Mouse (Mus musculus): Measurements from ENCODE around the gene Tmem256. TPM values are rescaled to one million over a fixed set of nuclear protein-coding genes. Genes with fewer than 3 reads are reported as not detected.

Tmem256 gene
- polyA plus RNA-seq, 1 experiment from 2014 or later, result 258 TPM

- H3K36me3 ChIP-seq (ENCODE audit: control insufficient read depth, insufficient read depth), result no peaks in the 10 kb centered on the region
- no peaks in the 10 kb centered on the region for H3K27me3 ChIP-seq (ENCODE audit: control insufficient read depth, insufficient read depth, low read length)
- peak overlapping the region; percentile 93 for H3K4me2 ChIP-seq (ENCODE audit: low read depth, low read length)
- no peak for ATAC-seq (replicated peaks; ENCODE audit: extremely low read depth, insufficient read depth, low FRiP score)
- peak overlapping the region; percentile 81 for H3K9ac ChIP-seq (ENCODE audit: low read length)
- H3K9me3 ChIP-seq (replicated peaks; ENCODE audit: control insufficient read depth, low read length), result no peaks in the 10 kb centered on the region
- 59% methylated on average over 21 of the region's 21 CpGs for WGBS
- peak overlapping the region; percentile 94 for H3K27ac ChIP-seq (ENCODE audit: low read length)
- H3K4me1 ChIP-seq (ENCODE audit: control insufficient read depth, insufficient read depth, low read length), result peaks cover 22% of the 10 kb centered on the region
- peak overlapping the region; percentile 69 for H3K4me3 ChIP-seq (ENCODE audit: low read length)
These were observed 43.7 kb downstream of the Tmem256 start for GRCm38 (mm10) chr11:69881787-69882670.

GRCm38 (mm10) chr11:69883066-69883465, 44.8 kb downstream of the Tmem256 start:
- Histone ChIP-seq H3K36me3 (ENCODE audit: control insufficient read depth, insufficient read depth) (no peaks in the 10 kb centered on the region), H3K4me1 (ENCODE audit: control insufficient read depth, insufficient read depth, low read length) (peaks cover 18% of the 10 kb centered on the region)

DNA sequence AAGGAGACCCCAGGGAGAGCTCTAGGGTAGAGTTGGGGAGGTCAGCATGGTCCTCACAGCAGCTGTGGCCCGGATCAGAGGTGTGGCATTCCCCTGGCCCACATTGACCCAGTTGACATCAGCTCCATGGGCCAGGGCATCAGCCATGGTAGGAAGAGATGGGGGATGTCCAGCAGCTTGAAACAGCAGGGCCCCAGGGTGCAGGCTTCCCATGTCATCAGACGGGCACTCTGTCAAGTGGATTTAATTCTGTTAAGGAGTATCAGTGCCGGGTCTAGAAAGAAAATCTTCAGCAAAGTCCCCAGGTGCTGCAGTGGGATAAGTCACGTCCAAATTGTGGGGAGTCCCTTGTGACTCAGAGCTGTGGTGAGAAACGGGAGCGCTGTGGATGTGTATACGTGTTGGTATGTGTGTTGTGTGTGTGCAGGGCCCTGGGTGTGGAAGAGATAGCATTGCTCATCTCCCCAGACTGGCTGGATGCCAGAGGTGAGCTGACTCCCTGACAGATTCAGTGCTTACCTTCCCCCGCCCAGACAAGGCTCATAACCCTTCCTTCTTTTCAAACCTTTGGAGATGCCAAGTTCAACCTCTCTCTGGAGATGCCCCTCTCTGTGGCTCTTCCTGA, 45.3 kb downstream of the Tmem256 start:
- Histone ChIP-seq H3K27me3 (ENCODE audit: control insufficient read depth, insufficient read depth, low read length) (no peaks in the 10 kb centered on the region), H3K4me3 (ENCODE audit: low read length) (no peak overlapping the region), H3K36me3 (ENCODE audit: control insufficient read depth, insufficient read depth) (no peaks in the 10 kb centered on the region), H3K4me1 (ENCODE audit: control insufficient read depth, insufficient read depth, low read length) (peaks cover 18% of the 10 kb centered on the region), H3K9ac (ENCODE audit: low read length) (no peak overlapping the region), H3K9me3 (replicated peaks; ENCODE audit: control insufficient read depth, low read length) (no peaks in the 10 kb centered on the region), H3K27ac (ENCODE audit: low read length) (peak overlapping the region; percentile 12; the same call in 1 of the 2 replicates), H3K4me2 (ENCODE audit: low read depth, low read length) (no peak overlapping the region)
- WGBS, result 74% methylated on average over 8 of the region's 8 CpGs
- no peak for ATAC-seq (replicated peaks; ENCODE audit: extremely low read depth, insufficient read depth, low FRiP score)

More at GRCm38 (mm10) chr11:69883066-69883465, 44.8 kb downstream of the Tmem256 start:
- no peak overlapping the region for H3K27ac ChIP-seq (ENCODE audit: low read length)
- H3K4me3 ChIP-seq (ENCODE audit: low read length), result no peak overlapping the region
- no peaks in the 10 kb centered on the region for H3K9me3 ChIP-seq (replicated peaks; ENCODE audit: control insufficient read depth, low read length)
- H3K9ac ChIP-seq (ENCODE audit: low read length), result no peak overlapping the region
- no peak overlapping the region for H3K4me2 ChIP-seq (ENCODE audit: low read depth, low read length)
- WGBS, result 62% methylated on average over 4 of the region's 4 CpGs
- no peak for ATAC-seq (replicated peaks; ENCODE audit: extremely low read depth, insufficient read depth, low FRiP score)
- no peaks in the 10 kb centered on the region for H3K27me3 ChIP-seq (ENCODE audit: control insufficient read depth, insufficient read depth, low read length)

GRCm38 (mm10) chr11:69884240-69884639, 45.9 kb downstream of the Tmem256 start:
- Histone ChIP-seq H3K4me2 (ENCODE audit: low read depth, low read length) (peak overlapping the region; percentile 12; the same call in 1 of the 2 replicates), H3K4me3 (ENCODE audit: low read length) (no peak overlapping the region), H3K27ac (ENCODE audit: low read length) (peak overlapping the region; percentile 12; the same call in 1 of the 2 replicates), H3K9me3 (replicated peaks; ENCODE audit: control insufficient read depth, low read length) (no peaks in the 10 kb centered on the region), H3K36me3 (ENCODE audit: control insufficient read depth, insufficient read depth) (no peaks in the 10 kb centered on the region), H3K4me1 (ENCODE audit: control insufficient read depth, insufficient read depth, low read length) (peaks cover 18% of the 10 kb centered on the region), H3K9ac (ENCODE audit: low read length) (no peak overlapping the region), H3K27me3 (ENCODE audit: control insufficient read depth, insufficient read depth, low read length) (no peaks in the 10 kb centered on the region)
- WGBS, result 56% methylated on average over 9 of the region's 9 CpGs
- ATAC-seq (replicated peaks; ENCODE audit: extremely low read depth, insufficient read depth, low FRiP score), result no peak

DNA sequence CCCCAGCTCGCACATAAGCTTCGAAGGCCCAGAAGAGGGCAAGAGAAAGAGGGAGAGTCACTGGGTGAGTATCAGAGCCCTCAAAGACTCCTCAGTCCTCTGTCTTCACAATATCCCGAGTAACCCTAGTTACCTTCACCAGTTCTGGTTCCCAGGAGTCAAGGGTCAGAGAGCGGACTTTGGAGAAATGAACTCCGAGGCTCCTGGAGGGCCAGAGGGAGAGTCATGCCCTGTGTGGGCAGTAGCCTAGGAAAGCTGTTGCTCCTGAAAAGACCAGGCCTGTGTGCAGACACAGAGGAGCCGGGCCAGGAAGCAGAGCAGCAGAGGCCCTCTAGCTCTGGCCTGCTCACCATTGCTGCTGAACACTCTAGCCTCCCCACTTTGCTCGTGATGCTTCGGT, 46.3 kb downstream of the Tmem256 start:
- Histone ChIP-seq H3K27me3 (ENCODE audit: control insufficient read depth, insufficient read depth, low read length) (no peaks in the 10 kb centered on the region; the same call in 1 of the 2 replicates), H3K36me3 (ENCODE audit: control insufficient read depth, insufficient read depth) (no peaks in the 10 kb centered on the region), H3K4me2 (ENCODE audit: low read depth, low read length) (peak overlapping the region; percentile 12; the same call in 1 of the 2 replicates), H3K4me1 (ENCODE audit: control insufficient read depth, insufficient read depth, low read length) (peaks cover 18% of the 10 kb centered on the region), H3K9ac (ENCODE audit: low read length) (no peak overlapping the region), H3K9me3 (replicated peaks; ENCODE audit: control insufficient read depth, low read length) (no peaks in the 10 kb centered on the region), H3K4me3 (ENCODE audit: low read length) (no peak overlapping the region), H3K27ac (ENCODE audit: low read length) (no peak overlapping the region)
- ATAC-seq (replicated peaks; ENCODE audit: extremely low read depth, insufficient read depth, low FRiP score), result no peak
- 72% methylated on average over 8 of the region's 8 CpGs for WGBS

DNA sequence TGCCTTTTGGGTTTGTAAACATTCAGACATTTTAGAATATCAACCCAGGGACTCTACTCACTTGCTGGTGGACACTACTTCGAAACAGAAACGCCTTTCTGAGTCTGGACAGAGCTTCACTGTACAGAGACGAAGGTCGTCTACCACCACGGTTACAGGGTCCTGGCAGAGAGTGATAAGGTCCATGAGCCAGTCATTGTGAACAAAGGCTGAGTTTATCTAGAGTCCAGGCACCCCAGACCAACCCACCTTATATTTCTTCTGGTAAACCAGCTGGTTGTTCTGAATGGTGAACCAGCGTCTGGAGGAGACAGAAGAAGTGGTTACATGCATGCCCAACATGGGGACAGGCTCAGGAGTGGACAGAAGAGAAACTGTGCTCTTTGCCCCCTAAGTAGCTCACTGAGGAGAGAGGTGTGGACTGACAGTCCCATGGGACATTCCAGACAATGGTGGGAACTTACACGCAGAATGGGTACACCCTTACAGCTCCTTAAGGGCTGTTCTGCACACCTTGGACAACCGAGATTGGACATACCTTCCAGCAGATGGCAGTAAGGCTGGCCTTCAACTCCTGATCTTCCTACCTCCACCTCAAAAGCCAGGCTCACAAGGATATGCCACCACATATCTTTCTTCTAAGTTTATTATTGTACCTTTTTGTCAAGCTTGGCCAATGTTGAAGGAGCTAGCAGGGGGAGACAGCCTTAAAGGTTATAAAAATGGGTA, 48.8 kb downstream of the Tmem256 start:
- Histone ChIP-seq H3K4me2 (ENCODE audit: low read depth, low read length) (no peak overlapping the region), H3K9ac (ENCODE audit: low read length) (no peak overlapping the region), H3K4me3 (ENCODE audit: low read length) (no peak overlapping the region), H3K9me3 (replicated peaks; ENCODE audit: control insufficient read depth, low read length) (no peaks in the 10 kb centered on the region), H3K27ac (ENCODE audit: low read length) (no peak overlapping the region), H3K27me3 (ENCODE audit: control insufficient read depth, insufficient read depth, low read length) (peaks cover 11% of the 10 kb centered on the region), H3K36me3 (ENCODE audit: control insufficient read depth, insufficient read depth) (no peaks in the 10 kb centered on the region), H3K4me1 (ENCODE audit: control insufficient read depth, insufficient read depth, low read length) (peaks cover 12% of the 10 kb centered on the region)
- WGBS, result 41% methylated on average over 8 of the region's 8 CpGs
- no peak for ATAC-seq (replicated peaks; ENCODE audit: extremely low read depth, insufficient read depth, low FRiP score)

Small RNA genes lying within 50 kb of the gene (microRNA-seq; reads per million reads assigned to microRNA genes)
- not detected for gene Mir6924

Other genes with a start within 250 kb of the Tmem256 start
- 22.3 and 25.6 TPM in 2 replicates for gene Atp1b2, start 232.6 kb upstream of the Tmem256 start, polyA plus RNA-seq (2015; fragmentation: Nextera tagmentation; extraction: Ambion mirVana)
- gene Shbg, start 220.6 kb upstream of the Tmem256 start, polyA plus RNA-seq (2015; fragmentation: Nextera tagmentation; extraction: Ambion mirVana), result 0.20 TPM in 1 of 2 replicates, not detected in the other
- gene Sat2, start 216.5 kb upstream of the Tmem256 start, polyA plus RNA-seq (2015; fragmentation: Nextera tagmentation; extraction: Ambion mirVana), result 13.0 and 13.8 TPM in 2 replicates
- 22.1 and 25.4 TPM in 2 replicates for gene Fxr2, start 205.5 kb upstream of the Tmem256 start, polyA plus RNA-seq (2015; fragmentation: Nextera tagmentation; extraction: Ambion mirVana)
- gene Sox15, start 183.2 kb upstream of the Tmem256 start, polyA plus RNA-seq (2015; fragmentation: Nextera tagmentation; extraction: Ambion mirVana), result not detected in 2 replicates
- gene Mpdu1, start 175.9 kb upstream of the Tmem256 start, polyA plus RNA-seq (2015; fragmentation: Nextera tagmentation; extraction: Ambion mirVana), result 40.1 and 44.0 TPM in 2 replicates
- gene Cd68, start 172.4 kb upstream of the Tmem256 start, polyA plus RNA-seq (2015; fragmentation: Nextera tagmentation; extraction: Ambion mirVana), result 10.0 and 12.3 TPM in 2 replicates
- 337 and 346 TPM in 2 replicates for gene Eif4a1, start 166.1 kb upstream of the Tmem256 start, polyA plus RNA-seq (2015; fragmentation: Nextera tagmentation; extraction: Ambion mirVana)
- gene Senp3, start 156.4 kb upstream of the Tmem256 start, polyA plus RNA-seq (2015; fragmentation: Nextera tagmentation; extraction: Ambion mirVana), result 55.8 and 58.0 TPM in 2 replicates
- 0.45 and 0.85 TPM in 2 replicates for gene Tnfsf13, start 152.7 kb upstream of the Tmem256 start, polyA plus RNA-seq (2015; fragmentation: Nextera tagmentation; extraction: Ambion mirVana)
- gene Tnfsf12, start 142.7 kb upstream of the Tmem256 start, polyA plus RNA-seq (2015; fragmentation: Nextera tagmentation; extraction: Ambion mirVana), result 5.9 and 7.8 TPM in 2 replicates
- gene Tnfsfm13, start 142.4 kb upstream of the Tmem256 start, polyA plus RNA-seq (2015; fragmentation: Nextera tagmentation; extraction: Ambion mirVana), result 3.1 and 3.5 TPM in 2 replicates
- 13.8 and 16.9 TPM in 2 replicates for gene Polr2a, start 79.9 kb upstream of the Tmem256 start, polyA plus RNA-seq (2015; fragmentation: Nextera tagmentation; extraction: Ambion mirVana)
- gene Slc35g3, start 76.5 kb upstream of the Tmem256 start, polyA plus RNA-seq (2015; fragmentation: Nextera tagmentation; extraction: Ambion mirVana), result 0.16 and 0.18 TPM in 2 replicates
- gene Zbtb4, start 72.6 kb upstream of the Tmem256 start, polyA plus RNA-seq (2015; fragmentation: Nextera tagmentation; extraction: Ambion mirVana), result 3.6 TPM in 2 replicates
- gene Chrnb1, start 42.6 kb upstream of the Tmem256 start, polyA plus RNA-seq (2015; fragmentation: Nextera tagmentation; extraction: Ambion mirVana), result 5.8 and 6.0 TPM in 2 replicates
- gene Fgf11, start 36.7 kb upstream of the Tmem256 start, polyA plus RNA-seq (2015; fragmentation: Nextera tagmentation; extraction: Ambion mirVana), result 2.2 and 3.0 TPM in 2 replicates
- gene Tmem102, start 32.9 kb upstream of the Tmem256 start, polyA plus RNA-seq (2015; fragmentation: Nextera tagmentation; extraction: Ambion mirVana), result 3.1 TPM in 2 replicates
- not detected in 2 replicates for gene Gm39566, start 23.2 kb upstream of the Tmem256 start, polyA plus RNA-seq (2015; fragmentation: Nextera tagmentation; extraction: Ambion mirVana)
- not detected in 2 replicates for gene Spem2, start 20.0 kb upstream of the Tmem256 start, polyA plus RNA-seq (2015; fragmentation: Nextera tagmentation; extraction: Ambion mirVana)
- gene Spem1, start 16.3 kb upstream of the Tmem256 start, polyA plus RNA-seq (2015; fragmentation: Nextera tagmentation; extraction: Ambion mirVana), result not detected in 2 replicates
- gene Nlgn2, start 730 bp upstream of the Tmem256 start, polyA plus RNA-seq (2015; fragmentation: Nextera tagmentation; extraction: Ambion mirVana), result 1.6 and 2.0 TPM in 2 replicates
- 72.1 and 74.9 TPM in 2 replicates for gene Plscr3, start 7.9 kb downstream of the Tmem256 start, polyA plus RNA-seq (2015; fragmentation: Nextera tagmentation; extraction: Ambion mirVana)
- 0.26 and 0.90 TPM in 2 replicates for gene Tnk1, start 20.2 kb downstream of the Tmem256 start, polyA plus RNA-seq (2015; fragmentation: Nextera tagmentation; extraction: Ambion mirVana)
- not detected in 2 replicates for gene Tmem95, start 39.5 kb downstream of the Tmem256 start, polyA plus RNA-seq (2015; fragmentation: Nextera tagmentation; extraction: Ambion mirVana)
- gene Kctd11, start 42.9 kb downstream of the Tmem256 start, polyA plus RNA-seq (2015; fragmentation: Nextera tagmentation; extraction: Ambion mirVana), result 3.9 and 4.3 TPM in 2 replicates
- 10.8 and 19.9 TPM in 2 replicates for gene Acap1, start 57.0 kb downstream of the Tmem256 start, polyA plus RNA-seq (2015; fragmentation: Nextera tagmentation; extraction: Ambion mirVana)
- gene 2810408A11Rik, start 62.5 kb downstream of the Tmem256 start, polyA plus RNA-seq (2015; fragmentation: Nextera tagmentation; extraction: Ambion mirVana), result 4.1 and 4.4 TPM in 2 replicates
- 7.4 and 8.7 TPM in 2 replicates for gene Neurl4, start 62.6 kb downstream of the Tmem256 start, polyA plus RNA-seq (2015; fragmentation: Nextera tagmentation; extraction: Ambion mirVana)
- 50.1 and 51.2 TPM in 2 replicates for gene Gps2, start 75.4 kb downstream of the Tmem256 start, polyA plus RNA-seq (2015; fragmentation: Nextera tagmentation; extraction: Ambion mirVana)
- gene Eif5a, start 83.4 kb downstream of the Tmem256 start, polyA plus RNA-seq (2015; fragmentation: Nextera tagmentation; extraction: Ambion mirVana), result 1,137 and 1,317 TPM in 2 replicates
- 5.3 and 7.3 TPM in 2 replicates for gene Ybx2, start 97.3 kb downstream of the Tmem256 start, polyA plus RNA-seq (2015; fragmentation: Nextera tagmentation; extraction: Ambion mirVana)
- gene Slc2a4, start 109.7 kb downstream of the Tmem256 start, polyA plus RNA-seq (2015; fragmentation: Nextera tagmentation; extraction: Ambion mirVana), result 56.1 and 58.4 TPM in 2 replicates
- gene Cldn7, start 126.3 kb downstream of the Tmem256 start, polyA plus RNA-seq (2015; fragmentation: Nextera tagmentation; extraction: Ambion mirVana), result 7.5 and 14.4 TPM in 2 replicates
- gene Ctdnep1, start 142.6 kb downstream of the Tmem256 start, polyA plus RNA-seq (2015; fragmentation: Nextera tagmentation; extraction: Ambion mirVana), result 23.9 and 25.0 TPM in 2 replicates
- gene Elp5, start 144.0 kb downstream of the Tmem256 start, polyA plus RNA-seq (2015; fragmentation: Nextera tagmentation; extraction: Ambion mirVana), result 111 and 116 TPM in 2 replicates
- 421 and 428 TPM in 2 replicates for gene Gabarap, start 152.6 kb downstream of the Tmem256 start, polyA plus RNA-seq (2015; fragmentation: Nextera tagmentation; extraction: Ambion mirVana)
- 42.0 and 43.9 TPM in 2 replicates for gene Phf23, start 157.3 kb downstream of the Tmem256 start, polyA plus RNA-seq (2015; fragmentation: Nextera tagmentation; extraction: Ambion mirVana)
- gene Dvl2, start 162.1 kb downstream of the Tmem256 start, polyA plus RNA-seq (2015; fragmentation: Nextera tagmentation; extraction: Ambion mirVana), result 17.1 and 19.2 TPM in 2 replicates
- 276 and 298 TPM in 2 replicates for gene Acadvl, start 176.9 kb downstream of the Tmem256 start, polyA plus RNA-seq (2015; fragmentation: Nextera tagmentation; extraction: Ambion mirVana)
- gene Dlg4, start 178.4 kb downstream of the Tmem256 start, polyA plus RNA-seq (2015; fragmentation: Nextera tagmentation; extraction: Ambion mirVana), result 4.6 and 4.7 TPM in 2 replicates
- not detected in 2 replicates for gene Asgr1, start 215.6 kb downstream of the Tmem256 start, polyA plus RNA-seq (2015; fragmentation: Nextera tagmentation; extraction: Ambion mirVana)

All from heart, embryonic 16.5 days (tissue).